Mouse (Mus musculus) C2C12 (cell line): Measurements from ENCODE around the gene Prss21.

Source experiments
- CTCF ChIP-seq: IDR thresholded peaks from one replicate; pipeline ENCODE4 v1.5.1; 2011; ENCODE audit not compliant: control insufficient read depth, insufficient read depth, insufficient read length
- FOSL1 ChIP-seq: IDR thresholded peaks from one replicate; pipeline ENCODE4 v1.8.0; 2011; ENCODE audit warnings: mild to moderate bottlenecking, low read length; ENCODE audit not compliant: poor library complexity, insufficient read depth, severe bottlenecking
- MAX ChIP-seq: IDR thresholded peaks from one replicate; pipeline ENCODE4 v1.6.1; 2011; ENCODE audit warnings: mild to moderate bottlenecking, control low read depth
- MYOD1 ChIP-seq: IDR thresholded peaks from one replicate; pipeline ENCODE4 v1.6.1; 2011; ENCODE audit warnings: low read depth; ENCODE audit not compliant: control insufficient read depth, insufficient read length
- MYOG ChIP-seq: IDR thresholded peaks from one replicate; pipeline ENCODE4 v1.6.1; 2011; ENCODE audit not compliant: control insufficient read depth, insufficient read length; ENCODE audit errors: extremely low read depth
- USF1 ChIP-seq: IDR thresholded peaks from one replicate; pipeline ENCODE4 v1.6.1; 2011; ENCODE audit warnings: low read depth, mild to moderate bottlenecking, control low read depth, moderate library complexity

DNA sequence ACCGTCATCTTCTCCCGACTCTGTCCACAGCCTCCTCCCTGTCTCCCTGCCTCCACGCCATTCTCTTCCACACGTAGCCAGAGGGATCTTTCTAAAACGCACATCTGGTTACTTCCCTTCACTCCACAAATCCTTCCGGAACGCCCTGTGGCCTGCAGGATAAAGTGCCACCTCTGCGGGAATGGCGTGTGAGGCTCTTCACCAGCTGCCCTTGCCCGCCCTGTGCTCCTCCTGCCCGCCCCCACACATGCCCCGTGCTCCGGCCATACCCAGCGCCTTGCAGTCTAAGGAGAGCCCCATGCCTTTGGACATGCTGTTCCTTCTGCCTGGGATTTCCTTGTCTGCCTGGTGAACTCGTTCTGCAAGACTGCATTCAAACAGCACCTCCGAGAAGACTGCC lies 44.8 kb upstream of the Prss21 start:
- TF ChIP-seq CTCF (no peak), MAX (no peak), MYOG (no peak), USF1 (no peak), MYOD1 (no peak), FOSL1 (no peak)
